Mouse (Mus musculus): Measurements from ENCODE around the gene Sgo1. TPM values are rescaled to one million over a fixed set of nuclear protein-coding genes. Genes with fewer than 3 reads are reported as not detected.

Sgo1 gene
- polyA plus RNA-seq, 2 experiments, result 14.1 to 35.9 TPM

- no peak overlapping the region for H3K4me2 ChIP-seq (ENCODE audit: low read depth)
- no peak overlapping the region for H3K4me3 ChIP-seq (ENCODE audit: insufficient read depth in 1 of 2, low read depth in 2 of 2, low read length in 2 of 2)
- H3K36me3 ChIP-seq (replicated peaks; ENCODE audit: control insufficient read depth, insufficient read depth, low read depth), result peaks cover 4% of the 10 kb centered on the region
- no peak for DNase-seq (ENCODE audit: low read depth in 3 of 3, low spot score in 3 of 3)
- TF ChIP-seq CTCF (IDR thresholded peaks at IDR 0.05; ENCODE audit: low read depth) (no peak), EP300 (IDR thresholded peaks at IDR 0.05; ENCODE audit: low read depth) (no peak)
- ATAC-seq (ENCODE audit: insufficient read depth), result no peak
- no peaks in the 10 kb centered on the region for H3K9me3 ChIP-seq (ENCODE audit: control insufficient read depth, low read length)
- H3K27ac ChIP-seq, result no peak overlapping the region
- peaks cover 0 to 3% of the 10 kb centered on the region in 2 experiments; a peak in 1 of 4 replicates for H3K4me1 ChIP-seq (replicated peaks; ENCODE audit: control insufficient read depth in 2 of 2, insufficient read depth in 2 of 2, low read length in 1 of 2)
- 67% methylated on average over 4 of the region's 4 CpGs for WGBS (ENCODE audit: insufficient replicate concordance)
- no peaks in the 10 kb centered on the region for H3K27me3 ChIP-seq (ENCODE audit: control insufficient read depth, insufficient read depth, low read length)
- no peak overlapping the region for H3K9ac ChIP-seq (replicated peaks)
These were observed 61.6 kb downstream of the Sgo1 start for GRCm38 (mm10) chr17:53627497-53627896.

GRCm38 (mm10) chr17:53626160-53626559, 63.0 kb downstream of the Sgo1 start:
- Histone ChIP-seq H3K9ac (replicated peaks) (no peak overlapping the region), H3K4me3 (ENCODE audit: insufficient read depth in 1 of 2, low read depth in 2 of 2, low read length in 2 of 2) (no peak overlapping the region), H3K36me3 (replicated peaks; ENCODE audit: control insufficient read depth, insufficient read depth, low read depth) (peaks cover 3% of the 10 kb centered on the region), H3K4me1 (replicated peaks; ENCODE audit: control insufficient read depth in 2 of 2, insufficient read depth in 2 of 2, low read length in 1 of 2) (peaks cover 7 to 12% of the 10 kb centered on the region in 2 experiments), H3K9me3 (ENCODE audit: control insufficient read depth, low read length) (no peaks in the 10 kb centered on the region), H3K4me2 (ENCODE audit: low read depth) (no peak overlapping the region), H3K27ac (no peak overlapping the region), H3K27me3 (ENCODE audit: control insufficient read depth, insufficient read depth, low read length) (no peaks in the 10 kb centered on the region)
- WGBS (ENCODE audit: insufficient replicate concordance), result 73% methylated on average over 3 of the region's 3 CpGs
- ATAC-seq (ENCODE audit: insufficient read depth), result no peak
- TF ChIP-seq CTCF (IDR thresholded peaks at IDR 0.05; ENCODE audit: low read depth) (no peak), EP300 (IDR thresholded peaks at IDR 0.05; ENCODE audit: low read depth) (no peak)
- DNase-seq (ENCODE audit: low read depth in 3 of 3, low spot score in 3 of 3), result no peak

Other genes with a start within 250 kb of the Sgo1 start
- 0.01 TPM in 2 replicates for gene Efhb, start 226.0 kb downstream of the Sgo1 start, polyA plus RNA-seq (2012; rRNA removed)
- not detected in 2 replicates for gene Efhb, start 226.0 kb downstream of the Sgo1 start, polyA plus RNA-seq (2014; fragmentation: Nextera tagmentation; extraction: Ambion mirVana)
- 6.8 and 14.1 TPM in 2 replicates for gene Rab5a, start 210.1 kb downstream of the Sgo1 start, polyA plus RNA-seq (2012; rRNA removed)
- gene Rab5a, start 210.1 kb downstream of the Sgo1 start, polyA plus RNA-seq (2014; fragmentation: Nextera tagmentation; extraction: Ambion mirVana), result 28.3 and 28.4 TPM in 2 replicates
- gene Pp2d1, start 149.9 kb downstream of the Sgo1 start, polyA plus RNA-seq (2012; rRNA removed), result not detected in 2 replicates
- 0.09 TPM in 1 of 2 replicates, not detected in the other for gene Pp2d1, start 149.9 kb downstream of the Sgo1 start, polyA plus RNA-seq (2014; fragmentation: Nextera tagmentation; extraction: Ambion mirVana)
- gene Kat2b, start 122.5 kb downstream of the Sgo1 start, polyA plus RNA-seq (2012; rRNA removed), result 4.0 and 6.0 TPM in 2 replicates
- gene Kat2b, start 122.5 kb downstream of the Sgo1 start, polyA plus RNA-seq (2014; fragmentation: Nextera tagmentation; extraction: Ambion mirVana), result 6.1 and 7.5 TPM in 2 replicates
- gene Sult1c2, start 157.0 kb upstream of the Sgo1 start, polyA plus RNA-seq (2012; rRNA removed), result not detected in 2 replicates
- not detected in 2 replicates for gene Sult1c2, start 157.0 kb upstream of the Sgo1 start, polyA plus RNA-seq (2014; fragmentation: Nextera tagmentation; extraction: Ambion mirVana)